1 mouse cellular context compared by ENCODE assay signal in genomic region chr11:102316572-102317297, GRCm38 (mm10).
TF ChIP-seq lines count a peak whose summit lies in the region.

No protein-coding gene starts in this region.

TF ChIP-seq in MEL, 35 proteins besides CTCF, POLR2A, EP300 and RAD21 (continued from another document):
- TF ChIP-seq TBP (IDR thresholded peaks at IDR 0.05; ENCODE audit: low read depth, low read length) = peak; percentile 58; the same call in 1 of the 2 replicates
TF ChIP-seq in MEL: peak in this region for 23.
